Mouse (Mus musculus): ENCODE data around the gene Tcf25.

The Tcf25 gene

DNA sequence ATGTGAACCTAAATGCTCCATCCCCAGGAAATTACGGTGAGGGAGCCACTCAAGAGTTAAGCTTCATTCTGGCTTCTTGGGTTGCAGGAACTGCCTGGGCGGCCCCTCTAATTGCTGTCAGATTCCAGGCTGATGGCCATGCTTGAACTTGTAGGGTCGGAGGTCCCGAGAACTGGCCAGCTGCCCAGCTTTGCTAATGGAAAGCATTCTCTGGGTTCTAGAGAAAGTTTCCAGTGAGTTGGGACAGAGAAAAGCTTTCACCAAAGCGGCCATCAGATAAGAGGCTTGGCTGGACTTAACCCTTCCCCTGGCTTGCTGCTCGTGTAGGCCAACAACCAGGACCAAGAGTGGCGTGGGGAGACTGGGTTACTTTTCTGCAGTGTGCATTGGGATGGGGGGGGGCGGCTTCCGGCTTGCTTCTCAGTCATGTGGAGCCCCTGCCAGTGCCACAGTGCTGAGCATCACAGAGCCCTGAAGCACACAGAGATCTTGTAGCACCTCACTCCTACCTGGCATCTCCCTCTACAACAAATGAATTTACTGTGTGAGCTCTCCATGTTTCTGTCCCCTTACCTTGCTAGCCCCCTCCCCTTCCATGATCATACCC lies 25.2 kb upstream of the Tcf25 start:
- in situ Hi-C loops (cut with MboI, MseI) = loop anchor here (5.0 kb wide), 1 partner anchor 61 kb away; no protein-coding TSS in a partner anchor

DNA sequence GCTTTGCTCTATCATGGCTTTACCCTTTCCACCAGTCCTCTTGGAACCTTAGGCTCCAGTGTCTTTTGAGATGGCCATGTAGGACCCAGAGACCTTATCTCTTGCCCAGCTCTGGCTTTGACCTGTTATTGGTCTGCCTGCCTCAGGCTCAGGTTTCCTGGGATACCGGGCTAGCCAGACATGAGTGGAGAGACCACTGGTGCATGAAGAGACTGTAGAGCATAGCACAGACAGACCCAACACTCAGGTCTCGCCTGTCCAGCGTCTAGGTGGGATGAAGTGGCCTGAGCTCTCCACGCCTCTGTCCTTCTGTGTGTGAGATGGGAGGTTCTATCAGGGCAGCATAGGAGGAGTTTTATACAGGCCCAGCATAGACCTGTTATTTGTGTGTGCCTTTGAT lies 24.5 kb upstream of the Tcf25 start:
- in situ Hi-C loops (cut with MboI, MseI) = loop anchor here (5.0 kb wide), 1 partner anchor 62 kb away; no protein-coding TSS in a partner anchor

DNA sequence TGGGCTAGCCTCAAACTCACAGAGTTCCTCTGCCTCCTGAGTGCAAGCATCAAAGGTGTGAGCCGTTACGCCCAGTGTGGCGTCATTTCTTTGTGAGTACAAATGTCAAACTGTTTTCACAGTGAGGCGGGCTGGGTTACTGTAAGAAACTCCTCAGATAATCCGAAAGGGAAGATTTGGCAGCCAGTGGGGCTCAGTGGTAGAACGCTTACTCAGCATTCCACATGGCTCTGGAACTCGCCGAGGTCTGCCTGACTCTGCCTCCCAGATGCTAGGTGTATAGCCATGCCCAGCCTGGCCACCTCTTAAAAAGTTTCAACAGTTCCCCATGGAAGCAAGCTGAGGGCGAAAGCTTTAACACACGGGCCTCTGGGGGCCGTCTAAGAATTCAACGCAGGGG lies 21.4 kb upstream of the Tcf25 start:
- in situ Hi-C loops (cut with MboI, MseI) = no loop called here

DNA sequence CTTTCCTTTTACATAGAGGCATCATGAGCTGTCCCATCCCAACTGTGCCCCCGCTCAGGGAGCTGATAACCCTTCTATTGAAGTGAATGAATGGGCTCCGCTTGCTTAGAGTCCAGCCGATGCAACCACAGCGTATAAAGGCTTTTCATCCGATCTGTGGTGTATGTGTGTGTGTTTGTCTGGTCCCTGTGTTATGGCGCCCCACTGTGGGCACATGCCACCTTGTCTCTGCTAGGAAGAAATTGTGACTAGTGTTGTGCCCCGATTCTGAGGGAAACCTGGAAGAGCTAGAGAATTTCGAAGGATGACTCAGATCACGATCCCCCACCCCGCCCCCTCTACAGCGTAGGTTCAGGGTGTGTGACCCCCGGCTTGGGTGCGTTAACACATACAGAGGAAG lies 20.8 kb upstream of the Tcf25 start:
- in situ Hi-C loops (cut with MboI, MseI) = no loop called here

DNA sequence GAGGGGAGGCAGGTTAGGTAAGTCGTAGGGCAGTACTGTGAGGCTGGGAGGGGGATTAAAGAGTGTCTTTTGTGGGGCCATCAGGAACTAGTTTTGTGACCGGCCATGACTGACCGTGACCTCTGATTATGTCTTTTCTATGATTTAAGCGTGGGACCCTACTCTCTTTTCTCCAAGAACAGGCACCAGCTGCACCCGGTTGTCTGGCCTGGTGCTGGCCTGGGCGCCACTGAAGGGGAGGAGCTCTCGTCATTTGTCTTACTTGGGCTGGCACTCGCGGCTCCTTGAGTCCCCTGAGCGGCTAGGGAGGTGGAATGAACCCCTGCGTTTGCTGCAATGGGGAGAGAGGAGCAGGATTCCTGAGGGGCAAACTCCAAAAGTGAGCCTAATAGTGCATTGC lies 20.3 kb upstream of the Tcf25 start:
- in situ Hi-C loops (cut with MboI, MseI) = no loop called here

DNA sequence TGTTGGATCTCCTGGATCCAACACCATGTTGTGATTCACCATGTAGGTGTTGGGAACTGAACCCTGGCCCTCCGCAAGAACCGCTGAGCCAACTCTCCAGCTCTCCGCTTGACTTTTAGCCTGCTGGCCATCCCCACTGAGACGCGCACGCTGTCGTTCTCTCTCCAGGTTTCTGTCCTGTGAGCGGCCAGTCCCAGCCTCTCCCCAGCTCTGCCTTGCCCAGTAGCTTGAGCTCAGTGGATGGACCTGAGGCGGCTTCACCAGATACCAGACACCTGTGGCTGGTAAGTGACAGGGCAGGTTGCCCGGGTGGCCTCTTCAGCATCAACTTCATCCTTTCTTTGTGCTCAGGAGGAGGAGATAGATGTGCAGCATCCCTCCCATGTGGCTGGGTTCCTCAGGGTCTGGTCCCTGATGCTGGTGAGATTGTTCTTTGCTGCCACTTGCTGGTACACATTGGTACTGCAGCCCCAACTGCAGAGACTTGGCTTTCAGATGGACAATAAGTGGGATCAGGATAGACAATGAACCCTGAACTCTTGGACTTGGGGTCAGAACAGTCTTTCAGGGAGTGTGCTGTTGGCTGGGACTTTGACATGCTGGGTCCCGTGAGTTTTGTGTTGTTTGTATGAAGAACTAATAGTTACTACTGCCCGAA lies 12.3 kb upstream of the Tcf25 start:
- in situ Hi-C loops (cut with MboI, MseI) = no loop called here

DNA sequence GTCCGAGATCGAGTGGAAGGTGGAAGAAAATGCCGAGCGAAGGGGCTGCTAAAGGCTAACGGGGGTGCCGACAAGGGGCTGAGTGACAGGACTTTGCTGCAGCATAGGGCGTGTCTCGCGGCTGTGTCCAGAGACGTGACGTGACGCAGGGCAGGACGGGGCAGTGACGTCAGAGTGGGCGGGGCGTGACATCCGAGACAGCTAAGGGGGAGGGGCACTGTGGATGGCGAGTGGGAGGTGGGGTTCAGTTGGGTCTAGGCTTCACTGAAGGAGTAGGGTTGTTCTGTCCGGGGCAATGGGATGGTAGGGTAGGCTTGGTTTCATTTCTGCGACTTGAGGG lies 656 bp downstream of the Tcf25 start:
- in situ Hi-C loops (cut with MboI, MseI) = no loop called here

DNA sequence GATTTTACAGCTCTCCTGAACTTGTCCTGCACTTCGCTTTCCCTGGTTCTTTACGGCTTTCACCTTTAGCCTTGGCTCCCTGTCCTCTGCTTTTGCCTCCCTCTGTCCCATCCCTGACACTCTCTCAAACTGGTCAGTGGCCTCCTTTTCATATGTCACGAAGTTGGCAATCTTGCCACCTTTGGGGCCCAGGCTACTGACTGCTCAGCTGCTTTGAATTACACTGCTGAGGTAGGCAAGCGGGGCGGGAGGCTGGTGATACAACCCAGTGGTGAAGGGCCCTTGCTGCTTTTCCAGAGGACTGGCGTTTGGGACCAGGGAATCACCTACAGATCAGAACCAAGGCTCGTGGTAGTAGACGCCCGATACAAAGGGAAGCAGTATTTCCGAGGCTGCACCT lies 2.1 kb downstream of the Tcf25 start:
- in situ Hi-C loops (cut with MboI, MseI) = no loop called here

DNA sequence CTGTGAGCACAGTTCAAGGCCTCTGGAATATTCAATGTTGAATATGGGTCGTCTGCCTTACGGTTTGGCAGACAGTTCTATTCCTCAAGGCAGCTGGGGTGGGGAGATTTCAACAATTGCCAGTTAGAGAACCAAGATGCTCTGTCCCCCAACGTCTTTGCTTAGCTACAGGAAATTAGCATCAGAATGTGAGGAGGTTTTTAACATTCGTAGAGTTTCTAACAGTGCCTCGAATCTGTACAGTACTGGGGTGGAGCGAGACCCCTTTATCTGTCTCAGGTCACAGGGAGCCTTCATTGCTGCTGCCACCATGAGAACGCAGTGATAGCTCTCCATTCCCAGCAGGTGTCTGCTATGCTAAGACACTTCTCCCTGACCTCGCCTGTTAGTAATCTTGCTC lies 2.6 kb downstream of the Tcf25 start:
- in situ Hi-C loops (cut with MboI, MseI) = no loop called here

DNA sequence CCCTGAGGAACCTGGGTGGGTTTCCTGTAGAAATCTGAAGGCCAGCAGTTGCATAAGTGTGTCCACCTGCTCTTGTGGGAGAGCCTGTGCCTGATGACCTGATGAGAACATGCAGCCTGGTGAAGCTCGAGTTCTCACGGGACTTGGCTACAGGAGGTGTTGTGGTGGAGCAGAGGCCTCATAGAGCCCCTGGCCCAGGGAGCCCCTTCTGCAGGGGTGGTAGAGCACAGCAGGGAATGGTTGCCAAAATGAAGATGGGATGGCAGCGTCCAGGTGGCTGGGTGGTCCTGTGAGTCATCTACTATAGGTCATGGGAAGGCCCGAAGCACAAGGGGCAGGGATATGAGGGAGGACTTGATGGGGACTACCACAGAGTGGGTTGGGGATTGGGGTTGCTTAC lies 8.2 kb downstream of the Tcf25 start:
- in situ Hi-C loops (cut with MboI, MseI) = no loop called here

DNA sequence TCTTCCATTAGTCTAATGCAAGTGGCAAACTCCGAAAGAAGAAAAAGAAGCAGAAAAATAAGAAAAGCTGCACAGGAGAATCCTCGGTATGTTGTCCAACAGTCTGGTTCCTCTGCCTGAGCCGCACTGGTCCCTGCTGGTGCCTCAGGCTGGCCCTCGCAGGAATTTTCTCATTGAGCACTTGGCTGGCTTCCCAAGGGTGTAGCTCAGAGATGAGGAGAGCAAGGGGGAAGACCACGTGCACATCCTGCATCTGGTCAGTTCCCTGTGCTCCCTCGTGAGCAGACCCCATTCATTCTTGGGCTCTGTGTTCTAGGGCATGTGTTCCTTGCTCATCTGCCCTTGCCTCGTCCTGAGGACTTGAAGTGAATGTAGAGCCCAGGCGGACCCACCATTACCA lies 9.0 kb downstream of the Tcf25 start:
- in situ Hi-C loops (cut with MboI, MseI) = no loop called here

DNA sequence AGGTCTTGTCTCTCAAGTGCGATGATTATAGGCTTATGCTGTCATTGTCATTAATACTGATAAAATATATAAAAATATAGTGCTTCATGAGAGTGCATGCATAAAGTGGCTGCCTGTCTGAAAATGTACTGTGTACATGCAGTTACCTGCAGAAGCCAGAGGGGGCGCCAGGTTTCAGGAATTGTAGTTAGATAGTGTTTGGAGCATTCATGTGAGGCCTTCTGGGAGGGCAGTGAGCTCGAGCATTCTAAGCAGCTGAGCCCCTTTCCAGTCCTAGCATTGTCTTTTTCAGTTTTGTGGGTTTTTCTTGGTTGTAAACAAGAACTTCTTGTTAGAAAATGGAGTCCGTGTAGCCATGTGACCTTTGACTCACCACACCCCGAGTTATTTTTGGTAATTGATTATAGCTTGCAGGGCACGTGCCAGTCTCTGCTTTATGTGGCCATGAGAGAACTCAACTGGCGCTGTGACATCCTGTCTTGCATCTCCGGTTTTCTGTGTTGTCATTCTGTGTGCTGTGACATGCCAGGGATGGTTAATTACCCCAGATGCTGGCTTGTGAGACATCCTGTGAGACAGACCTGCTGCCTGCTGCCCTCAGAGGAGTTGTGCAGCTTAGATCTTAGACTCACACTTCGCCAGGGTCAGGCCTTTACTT lies 11.5 kb downstream of the Tcf25 start:
- in situ Hi-C loops (cut with MboI, MseI) = no loop called here

DNA sequence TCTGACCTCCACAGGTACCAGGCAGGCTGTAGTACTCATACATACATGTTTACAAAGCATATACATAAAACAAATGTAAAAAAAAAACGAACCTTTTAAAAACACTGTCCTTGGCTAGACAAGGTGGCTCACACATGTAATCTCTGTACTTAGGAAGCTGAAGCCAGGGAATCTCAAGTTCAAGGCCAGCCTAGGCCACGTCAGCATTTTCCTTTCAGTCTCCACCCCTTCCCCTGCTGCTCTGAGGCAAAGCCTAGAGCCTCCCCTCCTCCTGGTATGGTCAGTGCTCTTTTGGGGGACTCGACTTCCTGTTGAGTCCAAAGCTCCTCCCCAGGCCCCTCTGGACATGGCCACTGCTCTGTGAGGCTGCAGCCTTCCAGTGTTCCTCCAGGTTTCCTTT lies 13.5 kb downstream of the Tcf25 start:
- in situ Hi-C loops (cut with MboI, MseI) = no loop called here

DNA sequence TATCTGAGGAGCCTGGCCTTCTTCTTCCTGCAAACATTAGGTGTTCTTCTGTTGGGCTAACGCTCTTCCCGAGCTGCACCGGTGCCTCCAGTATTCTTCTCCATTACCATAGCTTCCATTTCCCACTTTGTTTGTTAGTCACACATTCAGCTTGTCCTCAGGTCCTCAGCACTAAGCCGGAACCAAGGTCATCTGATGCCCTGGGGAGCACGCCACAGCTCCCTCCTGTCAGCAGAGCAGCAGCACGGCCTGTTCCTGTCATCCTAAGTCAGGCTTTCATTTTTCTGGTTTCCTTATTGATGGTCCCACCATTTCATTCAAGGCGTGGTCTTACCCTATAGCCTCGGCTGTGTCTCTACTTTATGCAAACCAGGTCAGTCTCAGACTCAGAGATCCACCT lies 14.2 kb downstream of the Tcf25 start:
- in situ Hi-C loops (cut with MboI, MseI) = no loop called here

DNA sequence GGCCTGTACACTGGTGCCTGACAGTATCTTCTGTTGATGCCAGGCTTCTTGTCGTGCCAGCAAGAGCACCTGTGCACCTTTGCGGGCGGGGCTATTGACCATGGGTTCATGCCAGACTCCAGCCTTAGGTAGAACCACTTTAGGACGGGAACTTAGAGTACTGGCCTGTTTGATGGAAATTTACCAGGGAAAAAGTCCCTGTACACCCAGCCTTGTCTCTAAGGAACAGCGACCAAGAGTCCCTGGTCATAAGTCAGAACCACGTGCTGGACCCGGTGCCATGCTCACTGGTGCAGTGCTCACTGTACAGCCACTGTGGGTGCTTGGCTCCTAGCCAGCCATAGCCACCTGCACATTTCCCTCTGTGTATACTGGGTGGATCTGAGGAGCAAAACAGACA lies 15.5 kb downstream of the Tcf25 start:
- in situ Hi-C loops (cut with MboI, MseI) = no loop called here

DNA sequence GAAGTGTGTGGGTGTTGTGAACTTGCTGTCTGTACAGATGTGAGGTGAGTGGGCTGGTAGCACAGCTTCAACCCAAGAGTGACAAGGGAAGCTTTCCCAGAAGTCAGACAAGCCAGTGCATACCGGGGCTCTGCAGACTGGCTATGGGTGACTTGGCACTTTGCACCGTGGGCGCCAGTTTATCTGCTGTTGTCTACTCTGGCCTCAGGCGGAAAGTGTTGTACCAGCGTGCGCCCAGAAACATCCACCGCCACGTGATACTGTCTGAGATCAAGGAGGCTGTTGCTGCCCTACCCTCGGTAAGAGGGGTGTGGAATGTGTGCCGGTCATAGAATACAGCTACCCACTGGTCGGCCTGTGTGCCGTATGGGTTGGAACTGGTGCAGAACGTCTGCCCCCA lies 24.8 kb downstream of the Tcf25 start:
- in situ Hi-C loops (cut with MboI, MseI) = no loop called here

DNA sequence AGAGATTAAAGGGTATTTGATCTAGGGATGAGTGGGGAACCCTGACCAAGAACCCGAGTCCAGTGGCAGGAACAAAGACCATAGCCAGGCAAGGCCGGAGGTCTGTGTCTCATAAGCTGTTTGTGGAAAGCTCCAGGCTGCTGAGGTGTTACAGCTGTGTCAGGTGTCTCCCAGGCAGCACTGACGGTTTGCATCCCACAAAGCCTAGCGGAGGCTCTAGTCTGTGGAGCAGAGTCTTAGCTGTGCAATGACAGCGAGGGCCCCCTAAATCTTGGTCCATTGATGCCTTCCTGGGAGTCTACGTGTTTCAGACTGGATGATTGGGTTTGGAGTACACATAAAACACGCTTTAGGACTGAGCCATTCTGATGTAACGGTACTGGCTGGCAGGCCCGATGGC lies 28.4 kb downstream of the Tcf25 start:
- in situ Hi-C loops (cut with MboI, MseI) = no loop called here

DNA sequence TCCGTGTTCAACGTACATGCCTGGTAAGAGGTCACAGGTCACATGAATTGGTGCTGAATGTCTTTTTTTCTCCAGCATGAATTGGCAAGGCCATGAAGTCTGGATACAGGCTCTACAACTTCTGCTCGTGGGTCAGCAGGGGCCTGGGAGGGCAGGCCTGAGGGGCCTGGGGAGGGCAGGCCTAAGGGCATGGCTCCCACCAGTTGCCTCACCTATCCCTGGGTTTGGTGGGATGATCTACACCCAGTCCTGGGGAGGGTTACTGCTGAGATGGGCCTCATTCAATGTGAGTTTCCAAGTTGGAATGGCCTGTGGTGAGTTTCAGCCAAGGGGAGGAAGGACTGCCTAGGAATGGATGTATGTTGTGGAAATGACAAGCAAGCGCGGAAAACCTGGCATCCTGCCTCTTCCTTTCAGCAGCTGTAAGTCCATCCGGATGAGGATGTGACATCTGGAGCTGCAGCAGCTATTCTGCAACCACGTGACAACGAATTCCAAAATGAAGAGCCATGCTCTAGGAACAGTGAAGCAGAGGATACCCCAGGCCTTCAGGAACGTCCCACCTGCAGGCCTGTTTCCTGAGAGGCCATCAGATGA lies 29.3 kb downstream of the Tcf25 start:
- in situ Hi-C loops (cut with MboI, MseI) = no loop called here

DNA sequence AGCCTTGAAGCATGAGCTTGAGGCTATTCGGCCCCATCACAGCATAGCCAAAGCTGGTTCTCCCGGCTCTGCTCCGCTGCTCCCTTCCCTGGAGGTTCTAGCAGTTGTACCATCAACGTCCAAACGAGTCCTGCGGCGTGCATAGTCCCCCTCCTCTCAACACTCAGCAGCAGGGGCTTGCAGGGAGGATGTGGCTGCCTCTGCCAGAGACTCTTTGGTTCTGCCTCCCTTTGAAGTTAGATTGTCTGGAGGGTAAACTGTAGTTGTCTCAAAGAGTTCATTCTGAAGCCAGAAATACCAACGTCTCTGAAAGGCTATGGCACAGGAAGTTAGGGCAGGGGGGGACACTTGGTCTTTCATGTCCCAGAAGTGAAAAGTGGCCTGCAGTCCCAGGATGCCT lies 31.0 kb downstream of the Tcf25 start:
- in situ Hi-C loops (cut with MboI, MseI) = no loop called here

DNA sequence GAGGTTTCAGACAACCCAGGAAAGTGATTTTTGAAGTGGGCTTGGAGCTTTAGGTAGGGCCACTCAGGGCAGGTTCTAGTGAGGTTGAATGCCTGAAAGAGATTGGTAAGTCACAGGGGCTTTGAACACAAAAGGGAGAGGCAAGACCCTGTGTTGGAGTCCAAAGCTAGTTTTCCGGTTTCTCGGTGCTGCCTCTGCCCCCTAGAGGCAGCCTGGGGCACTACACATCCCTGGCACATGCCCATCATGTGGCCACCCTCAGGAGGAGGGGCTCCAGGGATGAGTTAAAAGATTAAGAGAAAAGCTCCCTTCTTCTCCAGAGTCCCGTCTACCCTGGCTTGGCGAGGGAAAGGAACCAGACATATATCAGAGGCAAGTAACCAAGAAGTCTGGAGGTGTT lies 33.2 kb downstream of the Tcf25 start, which contains the start of gene Mc1r:
Gene Mc1r, plus strand, starts transcription at position 322 of the 400 bp plus-strand sequence.
- in situ Hi-C loops (cut with MboI, MseI) = no loop called here

DNA sequence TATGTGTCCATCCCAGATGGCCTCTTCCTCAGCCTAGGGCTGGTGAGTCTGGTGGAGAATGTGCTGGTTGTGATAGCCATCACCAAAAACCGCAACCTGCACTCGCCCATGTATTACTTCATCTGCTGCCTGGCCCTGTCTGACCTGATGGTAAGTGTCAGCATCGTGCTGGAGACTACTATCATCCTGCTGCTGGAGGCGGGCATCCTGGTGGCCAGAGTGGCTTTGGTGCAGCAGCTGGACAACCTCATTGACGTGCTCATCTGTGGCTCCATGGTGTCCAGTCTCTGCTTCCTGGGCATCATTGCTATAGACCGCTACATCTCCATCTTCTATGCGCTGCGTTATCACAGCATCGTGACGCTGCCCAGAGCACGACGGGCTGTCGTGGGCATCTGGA lies 34.1 kb downstream of the Tcf25 start:
- in situ Hi-C loops (cut with MboI, MseI) = no loop called here

DNA sequence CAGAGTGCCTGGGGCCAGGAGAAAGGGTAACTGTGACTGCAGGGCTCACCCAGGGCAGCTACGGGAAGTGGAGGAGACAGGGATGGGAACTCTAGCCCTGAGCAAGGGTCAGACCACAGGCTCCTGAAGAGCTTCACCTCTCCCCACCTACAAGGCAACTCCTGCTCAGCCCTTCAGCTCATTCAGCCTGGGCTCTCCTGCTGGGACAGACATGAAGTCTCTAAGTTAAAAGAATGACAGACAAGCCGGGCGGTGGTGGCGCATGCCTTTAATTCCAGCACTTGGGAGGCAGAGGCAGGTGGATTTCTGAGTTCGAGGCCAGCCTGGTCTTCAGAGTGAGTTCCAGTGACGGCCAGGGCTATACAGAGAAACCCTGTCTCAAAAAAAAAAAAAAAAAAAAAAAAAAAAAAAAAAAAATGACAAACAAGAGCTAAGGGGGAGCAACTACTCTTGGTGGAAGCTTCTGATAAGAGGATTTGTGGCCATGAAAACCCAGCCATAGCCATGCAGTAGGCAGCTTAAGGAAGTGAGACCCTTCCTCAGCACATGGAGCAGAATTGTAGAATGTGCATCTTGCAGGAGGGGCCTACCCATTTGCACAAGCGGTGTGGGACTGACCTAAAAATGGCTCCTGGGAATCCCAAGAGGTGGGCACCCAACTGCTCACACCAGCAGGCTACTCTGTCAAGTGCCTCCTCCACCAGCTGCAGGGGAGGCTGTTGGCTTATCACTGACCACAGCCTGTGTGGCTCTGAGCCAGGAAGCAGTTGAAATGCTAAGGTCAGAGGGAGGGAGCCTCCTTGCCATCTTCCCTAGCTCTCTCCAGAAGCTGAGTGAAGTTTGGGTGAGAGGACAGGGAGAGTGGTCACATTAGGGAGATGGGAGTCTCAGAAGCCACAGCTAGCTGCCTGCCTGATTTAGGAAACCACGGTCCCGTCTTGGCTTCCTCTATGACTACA lies 35.3 kb downstream of the Tcf25 start:
- in situ Hi-C loops (cut with MboI, MseI) = no loop called here

All from T-helper 2 cell (primary cell).